Mouse (Mus musculus) spleen, adult 2 months (tissue): ENCODE measurements at regions not wholly inside any gene's neighbourhood (a gene's known extent, or its start where the extent isn't known, plus 50 kb on each side); places are given as distances from the start of the nearest gene placed in this dataset.

Experiments used
- CTCF ChIP-seq: fragments of 200-500 bp; IDR thresholded peaks from 2 replicates; pipeline ENCODE4 v1.5.1; 2011; ENCODE audit warnings: mild to moderate bottlenecking, inconsistent platforms; ENCODE audit not compliant: insufficient read depth, insufficient read length, insufficient replicate concordance; ENCODE audit errors: extremely low read depth
- POLR2A ChIP-seq: fragments of 200-500 bp; IDR thresholded peaks from 2 replicates; pipeline ENCODE4 v1.6.1; 2011; ENCODE audit warnings: low read depth, low read length, inconsistent platforms

- TF ChIP-seq CTCF (no peak), POLR2A (no peak)
Observed at GRCm38 (mm10) chr13:119275500-119275899, 152.9 kb upstream of the Paip1 start.
